Mouse (Mus musculus): Measurements from ENCODE around the gene Nanog. TPM values are rescaled to one million over a fixed set of nuclear protein-coding genes. Genes with fewer than 3 reads are reported as not detected.

Nanog gene
- polyA plus RNA-seq, 1 experiment from 2014 or later = 0.08 TPM

- peak; percentile 85 for TF ChIP-seq CTCF (IDR thresholded peaks at IDR 0.05; ENCODE audit: low read depth)
- Histone ChIP-seq H3K4me3 (ENCODE audit: low read depth, low read length) (no peak overlapping the region), H3K36me3 (ENCODE audit: control insufficient read depth, insufficient read depth) (no peaks in the 10 kb centered on the region), H3K4me1 (replicated peaks; ENCODE audit: control insufficient read depth, insufficient read depth, low read length) (no peaks in the 10 kb centered on the region), H3K27ac (ENCODE audit: low read depth, low read length) (no peak overlapping the region), H3K9ac (ENCODE audit: low read depth, low read length) (no peak overlapping the region), H3K27me3 (replicated peaks; ENCODE audit: control insufficient read depth, insufficient read depth, low read length) (no peaks in the 10 kb centered on the region), H3K9me3 (ENCODE audit: control insufficient read depth) (no peaks in the 10 kb centered on the region), H3K4me2 (replicated peaks; ENCODE audit: low read depth) (no peak overlapping the region)
- 40% methylated on average over 2 of the region's 2 CpGs for WGBS
- no peak for ATAC-seq
Observed at GRCm38 (mm10) chr6:122719942-122720341, 12.7 kb downstream of the Nanog start.

GRCm38 (mm10) chr6:122739952-122740351 is 32.7 kb downstream of the Nanog start:
- peak; percentile 89 for TF ChIP-seq CTCF (IDR thresholded peaks at IDR 0.05; ENCODE audit: low read depth)
- Histone ChIP-seq H3K4me3 (ENCODE audit: low read depth, low read length) (no peak overlapping the region), H3K9ac (ENCODE audit: low read depth, low read length) (no peak overlapping the region), H3K27me3 (replicated peaks; ENCODE audit: control insufficient read depth, insufficient read depth, low read length) (peaks cover 20% of the 10 kb centered on the region), H3K4me1 (replicated peaks; ENCODE audit: control insufficient read depth, insufficient read depth, low read length) (no peaks in the 10 kb centered on the region), H3K9me3 (ENCODE audit: control insufficient read depth) (no peaks in the 10 kb centered on the region), H3K36me3 (ENCODE audit: control insufficient read depth, insufficient read depth) (no peaks in the 10 kb centered on the region; the same call in 1 of the 2 replicates), H3K27ac (ENCODE audit: low read depth, low read length) (no peak overlapping the region), H3K4me2 (replicated peaks; ENCODE audit: low read depth) (no peak overlapping the region; the same call in 1 of the 2 replicates)
- WGBS = 13% methylated on average over 8 of the region's 8 CpGs
- 0 out of 2 replicates have a peak, but pooled peaks have one; percentile 38 for ATAC-seq

GRCm38 (mm10) chr6:122741460-122742227 is 34.4 kb downstream of the Nanog start:
- no peak for TF ChIP-seq CTCF (IDR thresholded peaks at IDR 0.05; ENCODE audit: low read depth)
- no peak for ATAC-seq
- Histone ChIP-seq H3K36me3 (ENCODE audit: control insufficient read depth, insufficient read depth) (no peaks in the 10 kb centered on the region), H3K4me1 (replicated peaks; ENCODE audit: control insufficient read depth, insufficient read depth, low read length) (no peaks in the 10 kb centered on the region), H3K9me3 (ENCODE audit: control insufficient read depth) (no peaks in the 10 kb centered on the region), H3K27me3 (replicated peaks; ENCODE audit: control insufficient read depth, insufficient read depth, low read length) (peaks cover 20% of the 10 kb centered on the region), H3K4me3 (ENCODE audit: low read depth, low read length) (peak overlapping the region; percentile 41), H3K9ac (ENCODE audit: low read depth, low read length) (no peak overlapping the region), H3K4me2 (replicated peaks; ENCODE audit: low read depth) (peak overlapping the region; percentile 67), H3K27ac (ENCODE audit: low read depth, low read length) (no peak overlapping the region)
- WGBS = 13% methylated on average over 25 of the region's 25 CpGs

- no peak for TF ChIP-seq CTCF (IDR thresholded peaks at IDR 0.05; ENCODE audit: low read depth)
- ATAC-seq = no peak
- no peak overlapping the region for H3K9ac ChIP-seq (ENCODE audit: low read depth, low read length)
Observed at GRCm38 (mm10) chr6:122742228-122742899, 35.1 kb downstream of the Nanog start.

GRCm38 (mm10) chr6:122743353-122743752 is 36.1 kb downstream of the Nanog start:
- peaks cover 20% of the 10 kb centered on the region for H3K27me3 ChIP-seq (replicated peaks; ENCODE audit: control insufficient read depth, insufficient read depth, low read length)
- H3K4me2 ChIP-seq (replicated peaks; ENCODE audit: low read depth) = no peak overlapping the region
- no peak overlapping the region for H3K4me3 ChIP-seq (ENCODE audit: low read depth, low read length)
- ATAC-seq = no peak
- TF ChIP-seq CTCF (IDR thresholded peaks at IDR 0.05; ENCODE audit: low read depth) = no peak
- H3K36me3 ChIP-seq (ENCODE audit: control insufficient read depth, insufficient read depth) = no peaks in the 10 kb centered on the region
- H3K27ac ChIP-seq (ENCODE audit: low read depth, low read length) = no peak overlapping the region
- no peaks in the 10 kb centered on the region for H3K4me1 ChIP-seq (replicated peaks; ENCODE audit: control insufficient read depth, insufficient read depth, low read length)
- WGBS = 42% methylated on average over 11 of the region's 11 CpGs
- no peaks in the 10 kb centered on the region for H3K9me3 ChIP-seq (ENCODE audit: control insufficient read depth)
- no peak overlapping the region for H3K9ac ChIP-seq (ENCODE audit: low read depth, low read length)

More at GRCm38 (mm10) chr6:122742228-122742899, 35.1 kb downstream of the Nanog start:
- 3% methylated on average over 23 of the region's 23 CpGs for WGBS
- Histone ChIP-seq H3K27me3 (replicated peaks; ENCODE audit: control insufficient read depth, insufficient read depth, low read length) (peaks cover 20% of the 10 kb centered on the region), H3K4me3 (ENCODE audit: low read depth, low read length) (peak overlapping the region; percentile 41), H3K4me2 (replicated peaks; ENCODE audit: low read depth) (peak overlapping the region; percentile 67), H3K27ac (ENCODE audit: low read depth, low read length) (no peak overlapping the region), H3K36me3 (ENCODE audit: control insufficient read depth, insufficient read depth) (no peaks in the 10 kb centered on the region), H3K9me3 (ENCODE audit: control insufficient read depth) (no peaks in the 10 kb centered on the region), H3K4me1 (replicated peaks; ENCODE audit: control insufficient read depth, insufficient read depth, low read length) (no peaks in the 10 kb centered on the region)

GRCm38 (mm10) chr6:122744505-122745249 is 37.4 kb downstream of the Nanog start:
- no peaks in the 10 kb centered on the region for H3K9me3 ChIP-seq (ENCODE audit: control insufficient read depth)
- H3K4me2 ChIP-seq (replicated peaks; ENCODE audit: low read depth) = no peak overlapping the region
- no peak overlapping the region for H3K9ac ChIP-seq (ENCODE audit: low read depth, low read length)
- TF ChIP-seq CTCF (IDR thresholded peaks at IDR 0.05; ENCODE audit: low read depth) = no peak
- no peak overlapping the region for H3K27ac ChIP-seq (ENCODE audit: low read depth, low read length)
- 68% methylated on average over 10 of the region's 10 CpGs for WGBS
- peaks cover 20% of the 10 kb centered on the region for H3K27me3 ChIP-seq (replicated peaks; ENCODE audit: control insufficient read depth, insufficient read depth, low read length)
- no peaks in the 10 kb centered on the region for H3K4me1 ChIP-seq (replicated peaks; ENCODE audit: control insufficient read depth, insufficient read depth, low read length)
- H3K36me3 ChIP-seq (ENCODE audit: control insufficient read depth, insufficient read depth) = no peaks in the 10 kb centered on the region
- no peak overlapping the region for H3K4me3 ChIP-seq (ENCODE audit: low read depth, low read length)
- ATAC-seq = no peak

Data from intestine, postnatal 0 days (tissue).